Mouse (Mus musculus): Measurements from ENCODE around the gene Foxp3.

- TF ChIP-seq CTCF (IDR thresholded peaks at IDR 0.05; ENCODE audit: extremely low read depth, insufficient read depth, insufficient read length, insufficient replicate concordance) (no peak), POLR2A (IDR thresholded peaks at IDR 0.05; ENCODE audit: low read depth, low read length) (no peak)
These were observed 10.4 kb downstream of the Foxp3 start for GRCm38 (mm10) chrX:7583881-7584280.
